Mouse (Mus musculus) megakaryocyte, embryonic 14.5 days (primary cell): ENCODE measurements around the gene Prdm12. TPM values are rescaled to one million over a fixed set of nuclear protein-coding genes. Genes with fewer than 3 reads are reported as not detected.

Experiments used
- H3K27me3 ChIP-seq: replicated peaks from 2 replicates; pipeline ENCODE3; 2012; ENCODE audit warnings: inconsistent platforms
- H3K36me3 ChIP-seq: replicated peaks from 2 replicates; pipeline ENCODE3; 2012; ENCODE audit warnings: low read length, inconsistent platforms, mixed read lengths
- H3K4me1 ChIP-seq: 2 replicates; pipeline ENCODE4 v1.6.1; 2012; ENCODE audit warnings: inconsistent platforms
- H3K4me3 ChIP-seq: replicated peaks from 2 replicates; pipeline ENCODE3; 2012; ENCODE audit warnings: moderate library complexity, mild to moderate bottlenecking, inconsistent platforms
- H3K9me3 ChIP-seq: 2 replicates; pipeline ENCODE4 v1.6.1; 2012; ENCODE audit warnings: inconsistent platforms
- FLI1 ChIP-seq: IDR thresholded peaks from 2 replicates; pipeline ENCODE4 v1.6.1; 2012; ENCODE audit warnings: low read length, inconsistent platforms, mixed read lengths
- GATA1 ChIP-seq: IDR thresholded peaks from 3 replicates; pipeline ENCODE4 v1.6.1; 2012; ENCODE audit warnings: mixed read lengths, low read length, inconsistent platforms, borderline replicate concordance
- polyA plus RNA-seq: library from polyadenylated mRNA; stranded (reverse); fragments of >175 nt; gene quantifications from 2 replicates; pipeline ENCODE4 v1.2.3, GENCODE M21; 2012; ENCODE audit warnings: low replicate concordance; ENCODE audit not compliant: insufficient read depth

Gene Prdm12
- polyA plus RNA-seq, 1 experiment, result not detected

- Histone ChIP-seq H3K4me3 (no peak overlapping the region), H3K36me3 (peaks cover 49% of the 10 kb centered on the region), H3K9me3 (no peaks in the 10 kb centered on the region), H3K4me1 (peaks cover 11% of the 10 kb centered on the region; the same call in 1 of the 2 replicates), H3K27me3 (no peaks in the 10 kb centered on the region)
- TF ChIP-seq FLI1 (no peak), GATA1 (no peak)
Observed at GRCm38 (mm10) chr2:31681731-31682235, 41.9 kb downstream of the Prdm12 start.

- peaks cover 31% of the 10 kb centered on the region for H3K36me3 ChIP-seq
- peaks cover 12% of the 10 kb centered on the region for H3K4me1 ChIP-seq
- no peak for TF ChIP-seq FLI1
- TF ChIP-seq GATA1, result no peak
- H3K4me3 ChIP-seq, result no peak overlapping the region
- H3K9me3 ChIP-seq, result no peaks in the 10 kb centered on the region
- H3K27me3 ChIP-seq, result no peaks in the 10 kb centered on the region
Observed at GRCm38 (mm10) chr2:31683666-31684065, 43.8 kb downstream of the Prdm12 start.

GRCm38 (mm10) chr2:31688074-31688925 lies 48.5 kb downstream of the Prdm12 start, which contains the start of gene Abl1:
Gene Abl1, plus strand, starts transcription at chr2:31688376.
- Histone ChIP-seq H3K4me3 (peak within 1 kb of the TSS; percentile 98), H3K4me1 (peaks cover 34% of the 10 kb centered on the region), H3K36me3 (peaks cover 24% of the 10 kb centered on the region), H3K9me3 (no peaks in the 10 kb centered on the region), H3K27me3 (no peaks in the 10 kb centered on the region)
- TF ChIP-seq GATA1 (no peak), FLI1 (no peak)

- Histone ChIP-seq H3K4me3 (peak overlapping the region; percentile 98), H3K4me1 (peaks cover 34% of the 10 kb centered on the region), H3K9me3 (no peaks in the 10 kb centered on the region), H3K36me3 (peaks cover 27% of the 10 kb centered on the region), H3K27me3 (no peaks in the 10 kb centered on the region)
- TF ChIP-seq FLI1 (no peak), GATA1 (no peak)
Observed at GRCm38 (mm10) chr2:31689045-31689444, 49.2 kb downstream of the Prdm12 start.

- no peaks in the 10 kb centered on the region for H3K9me3 ChIP-seq
- peak overlapping the region; percentile 98 for H3K4me3 ChIP-seq
- peaks cover 34% of the 10 kb centered on the region for H3K4me1 ChIP-seq
- H3K27me3 ChIP-seq, result no peaks in the 10 kb centered on the region
- H3K36me3 ChIP-seq, result peaks cover 37% of the 10 kb centered on the region
- TF ChIP-seq GATA1 (no peak), FLI1 (no peak)
Observed at GRCm38 (mm10) chr2:31690063-31690462, 50.2 kb downstream of the Prdm12 start.

- TF ChIP-seq FLI1 (no peak), GATA1 (no peak)
- no peaks in the 10 kb centered on the region for H3K27me3 ChIP-seq
- peaks cover 75% of the 10 kb centered on the region for H3K36me3 ChIP-seq
- no peak overlapping the region for H3K4me3 ChIP-seq
- H3K9me3 ChIP-seq, result no peaks in the 10 kb centered on the region
- H3K4me1 ChIP-seq, result peaks cover 15% of the 10 kb centered on the region
Observed at GRCm38 (mm10) chr2:31698209-31698608, 58.4 kb downstream of the Prdm12 start.

- Histone ChIP-seq H3K36me3 (peaks cover 69% of the 10 kb centered on the region), H3K27me3 (no peaks in the 10 kb centered on the region), H3K4me3 (no peak overlapping the region), H3K4me1 (peaks cover 29% of the 10 kb centered on the region), H3K9me3 (no peaks in the 10 kb centered on the region)
- no peak for TF ChIP-seq FLI1
- TF ChIP-seq GATA1, result no peak
Observed at GRCm38 (mm10) chr2:31700545-31701446, 61.0 kb downstream of the Prdm12 start.

- H3K36me3 ChIP-seq, result peaks cover 62% of the 10 kb centered on the region
- no peak overlapping the region for H3K4me3 ChIP-seq
- peaks cover 46% of the 10 kb centered on the region for H3K4me1 ChIP-seq
- H3K27me3 ChIP-seq, result no peaks in the 10 kb centered on the region
- no peaks in the 10 kb centered on the region for H3K9me3 ChIP-seq
- TF ChIP-seq FLI1 (no peak), GATA1 (no peak)
Observed at GRCm38 (mm10) chr2:31703226-31703625, 63.4 kb downstream of the Prdm12 start.

Other genes with a start within 250 kb of the Prdm12 start
- gene Ass1, start 169.8 kb upstream of the Prdm12 start, polyA plus RNA-seq, result 4.4 and 11.2 TPM in 2 replicates
- 45.5 and 72.5 TPM in 2 replicates for gene Fubp3, start 67.4 kb upstream of the Prdm12 start, polyA plus RNA-seq
- 11.9 TPM in 1 of 2 replicates, not detected in the other for gene Exosc2, start 30.7 kb downstream of the Prdm12 start, polyA plus RNA-seq
- gene Abl1, start 48.3 kb downstream of the Prdm12 start, polyA plus RNA-seq, result 29.4 and 48.1 TPM in 2 replicates
- gene Qrfp, start 170.5 kb downstream of the Prdm12 start, polyA plus RNA-seq, result 0.17 TPM in 1 of 2 replicates, not detected in the other
- 0.02 TPM in 1 of 2 replicates, not detected in the other for gene Fibcd1, start 206.0 kb downstream of the Prdm12 start, polyA plus RNA-seq
- not detected in 2 replicates for gene Lamc3, start 247.3 kb downstream of the Prdm12 start, polyA plus RNA-seq